Mouse (Mus musculus): ENCODE results near the gene Chrnb4.

Gene Chrnb4

DNA sequence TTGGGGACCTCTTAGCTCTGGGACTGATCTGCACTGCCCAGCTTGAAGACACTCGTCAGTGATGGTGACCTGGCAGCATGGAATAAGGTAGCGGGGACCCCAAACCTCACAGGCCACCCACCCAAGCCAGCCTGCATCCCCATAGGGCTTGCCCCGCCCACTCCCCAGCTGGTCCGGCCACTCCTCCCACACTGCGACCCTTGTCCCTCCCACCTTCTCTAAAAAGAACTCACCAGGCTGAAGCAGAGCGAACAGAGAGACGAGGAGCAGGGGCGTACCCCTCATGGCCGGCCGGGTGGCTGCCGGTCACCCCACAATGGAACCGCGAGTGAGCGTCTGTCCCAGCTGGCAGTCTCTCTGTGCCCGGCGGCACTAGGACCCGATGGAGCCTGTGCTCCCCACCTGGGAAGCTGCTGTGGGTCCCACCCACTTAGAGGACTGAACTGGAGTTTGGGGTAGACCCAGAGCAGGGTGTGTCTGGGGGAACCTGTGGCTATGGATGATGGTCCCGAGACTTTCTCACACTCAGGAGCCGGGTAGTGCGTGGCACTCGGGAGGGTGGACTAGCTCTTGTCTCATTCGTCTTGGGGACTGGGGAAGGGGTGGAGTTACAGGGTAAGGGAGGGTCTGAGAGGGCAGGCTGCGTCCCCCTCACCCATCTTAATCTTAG is at the start of gene Chrnb4:
Chrnb4 (minus strand) TSS at position 569 of the 670 bp plus-strand sequence.
- no peak for DNase-seq

DNA sequence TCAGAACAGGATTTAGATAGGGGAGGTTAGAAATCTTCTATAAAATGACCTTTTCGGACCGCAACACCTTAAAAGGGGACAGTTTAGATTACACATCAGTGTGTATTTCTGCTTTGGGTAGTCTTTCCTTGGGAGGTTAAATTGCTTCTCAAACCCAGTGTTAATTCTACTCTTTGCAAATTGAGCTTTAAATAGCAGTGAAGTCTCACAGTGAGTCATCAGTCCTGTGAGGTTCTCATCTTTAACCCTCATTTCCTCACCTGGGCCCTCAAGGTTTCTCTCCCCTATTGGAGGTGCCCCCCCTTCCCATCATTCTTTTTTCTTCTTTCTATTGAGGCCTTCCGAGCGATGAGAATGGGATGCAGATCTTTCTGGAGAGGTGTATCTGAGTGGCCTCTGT is 48.3 kb upstream of the Chrnb4 start:
- no peak for DNase-seq

- no peak for DNase-seq
Observed at GRCm38 (mm10) chr9:55096033-55096432, 47.5 kb upstream of the Chrnb4 start.

DNA sequence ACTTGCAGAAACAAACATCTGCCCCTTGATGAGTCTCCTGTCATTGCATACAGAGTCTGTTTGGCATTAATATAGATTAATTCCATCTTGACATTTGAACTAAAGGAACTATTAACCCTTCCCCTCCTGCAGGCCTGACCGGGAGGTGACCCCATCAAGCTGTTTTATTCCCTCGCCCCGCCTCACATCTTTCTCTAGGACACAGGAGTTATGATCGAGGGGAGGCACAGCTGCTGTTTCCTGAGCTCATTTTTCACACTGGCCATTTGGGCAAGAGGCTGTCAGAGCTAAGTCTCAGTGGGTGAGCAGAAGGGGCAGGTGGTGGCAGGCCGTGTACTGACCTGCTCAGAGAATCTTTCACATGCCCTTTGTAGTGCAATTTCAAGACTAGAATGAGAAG is 41.6 kb upstream of the Chrnb4 start:
- DNase-seq: no peak

DNA sequence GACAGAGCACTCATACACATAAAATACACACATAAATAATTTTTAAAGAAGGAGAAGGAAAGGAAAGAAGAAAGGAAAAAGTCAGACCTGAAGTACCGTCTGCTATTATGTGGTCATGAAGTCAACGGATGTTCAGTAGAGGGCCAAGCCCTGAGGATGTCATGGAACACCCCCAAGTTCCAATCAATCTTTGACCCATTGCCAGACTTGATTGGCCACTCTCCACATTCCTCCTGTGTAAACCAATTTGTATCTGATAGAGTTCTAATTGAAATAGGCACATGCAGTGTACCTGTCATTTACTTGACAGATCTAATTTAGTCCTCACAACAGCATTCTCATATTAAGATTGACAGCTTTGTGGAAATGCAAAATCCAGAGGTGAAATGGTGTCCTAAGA is 40.6 kb upstream of the Chrnb4 start:
- DNase-seq: no peak

- no peak for DNase-seq
Observed at GRCm38 (mm10) chr9:55083154-55083913, 34.8 kb upstream of the Chrnb4 start.

DNA sequence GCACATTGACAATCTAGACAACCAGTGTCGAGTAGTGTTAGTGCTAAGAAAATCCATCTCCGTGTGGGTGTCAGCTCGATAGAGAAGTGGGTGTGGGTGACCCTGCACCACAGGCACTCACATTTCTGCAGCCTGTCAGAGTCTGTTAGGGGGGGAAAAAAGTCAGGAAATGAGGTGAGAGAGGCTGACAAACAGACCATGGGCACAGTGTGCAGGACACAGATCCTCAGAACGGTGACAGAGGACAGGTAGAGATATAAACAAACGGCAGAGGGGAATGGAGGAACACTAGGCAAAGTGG is 19.3 kb upstream of the Chrnb4 start:
- DNase-seq: no peak

DNA sequence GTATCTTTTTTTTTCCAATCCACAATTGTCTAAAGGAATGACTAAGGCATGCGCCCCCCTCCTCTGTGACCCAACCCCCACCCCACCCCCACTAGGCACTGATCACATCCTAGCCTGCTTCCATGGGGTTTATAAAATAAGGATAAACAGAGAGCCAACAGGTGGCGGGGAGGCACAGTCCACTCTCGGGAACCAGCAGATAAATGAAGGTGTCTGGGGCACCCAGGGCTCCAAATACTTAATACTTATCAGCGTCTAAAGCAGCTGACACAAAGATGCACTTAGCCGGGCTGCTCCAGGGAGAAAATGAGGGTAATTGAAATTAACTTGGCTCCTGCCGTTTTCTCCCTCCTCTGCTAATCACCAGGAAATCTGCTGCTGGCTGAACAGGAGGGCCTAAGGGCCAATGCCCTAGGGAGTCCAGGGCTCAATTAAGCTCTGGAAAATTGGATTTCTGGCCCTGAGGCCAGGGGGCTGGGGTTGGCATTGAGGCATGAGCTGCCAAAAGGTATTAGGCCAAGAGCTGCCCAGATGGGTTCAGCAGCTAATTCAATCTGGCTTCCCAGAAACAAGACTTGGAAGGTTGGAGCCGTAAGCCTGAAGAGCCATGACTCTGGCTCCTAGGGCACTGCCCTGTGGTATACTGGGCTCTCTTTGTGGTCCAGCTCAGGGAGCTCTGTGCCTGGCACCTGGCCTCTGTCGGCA is 18.8 kb upstream of the Chrnb4 start:
- no peak for DNase-seq

- DNase-seq: peak; percentile 33
Observed at GRCm38 (mm10) chr9:55065241-55065640, 16.7 kb upstream of the Chrnb4 start.

- no peak for DNase-seq
Observed at GRCm38 (mm10) chr9:55058067-55058466, 9.5 kb upstream of the Chrnb4 start.

GRCm38 (mm10) chr9:55055386-55055930 is 6.9 kb upstream of the Chrnb4 start:
- DNase-seq: no peak

DNA sequence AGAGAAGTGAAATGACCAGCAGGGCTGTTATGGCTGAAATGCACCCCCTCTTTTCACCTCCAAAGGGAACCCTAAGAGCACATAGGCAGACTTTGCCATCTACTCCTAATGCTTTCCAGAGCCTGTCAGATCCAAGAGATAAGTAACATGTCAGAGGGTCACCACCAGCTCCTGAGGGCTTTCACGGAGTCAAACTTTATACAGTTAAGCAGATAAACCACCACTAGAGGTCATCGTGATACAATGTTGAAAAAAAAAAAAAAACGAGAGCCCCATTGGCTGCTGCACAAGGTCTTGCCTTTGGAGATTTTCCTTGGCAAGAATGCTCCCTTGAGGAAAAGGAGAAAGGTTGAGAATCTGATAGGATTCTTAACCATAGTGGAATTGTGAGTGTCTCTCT is 1.8 kb downstream of the Chrnb4 start:
- no peak for DNase-seq

DNA sequence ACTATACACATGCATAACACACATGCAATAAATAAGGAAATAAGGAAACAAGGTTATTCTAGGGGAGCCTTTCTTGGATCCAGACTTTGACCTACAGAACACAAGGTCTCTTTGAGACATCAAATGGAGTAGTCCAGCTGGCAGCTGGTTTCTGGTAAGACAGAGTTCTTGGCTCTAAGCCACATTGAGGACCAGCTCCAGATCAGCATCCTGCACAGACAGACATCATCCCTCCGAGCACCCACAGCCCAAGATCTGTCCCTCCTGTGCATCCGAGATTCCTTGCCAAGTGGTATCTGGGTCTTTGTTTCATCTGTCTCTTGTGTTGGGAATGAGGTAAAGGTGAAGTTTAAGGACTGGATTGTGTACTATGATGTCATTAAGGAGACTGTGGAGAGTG is 3.6 kb downstream of the Chrnb4 start:
- DNase-seq: no peak

- no peak for DNase-seq
Observed at GRCm38 (mm10) chr9:55043688-55044087, 4.9 kb downstream of the Chrnb4 start.

DNA sequence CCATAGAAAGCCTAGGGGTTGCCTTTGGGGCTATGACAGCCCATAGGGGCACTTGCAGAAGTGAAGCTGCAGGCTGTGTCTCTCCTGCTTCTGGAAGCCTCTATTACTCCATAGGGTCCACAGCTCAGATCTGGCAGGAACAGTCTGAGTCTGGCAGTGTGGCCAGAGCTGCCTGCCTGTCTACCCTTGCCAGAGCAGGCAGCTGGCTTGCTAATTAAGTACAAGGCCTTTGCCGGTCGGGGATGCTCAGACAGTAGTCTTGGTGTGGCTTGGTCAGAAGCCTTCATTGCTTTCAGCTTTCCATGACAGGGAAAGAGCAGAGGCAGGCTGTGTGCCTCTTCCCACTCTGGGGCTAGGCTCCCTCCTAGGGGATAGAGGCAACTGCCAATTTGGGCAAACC is 7.2 kb downstream of the Chrnb4 start:
- peak; percentile 7 for DNase-seq

DNA sequence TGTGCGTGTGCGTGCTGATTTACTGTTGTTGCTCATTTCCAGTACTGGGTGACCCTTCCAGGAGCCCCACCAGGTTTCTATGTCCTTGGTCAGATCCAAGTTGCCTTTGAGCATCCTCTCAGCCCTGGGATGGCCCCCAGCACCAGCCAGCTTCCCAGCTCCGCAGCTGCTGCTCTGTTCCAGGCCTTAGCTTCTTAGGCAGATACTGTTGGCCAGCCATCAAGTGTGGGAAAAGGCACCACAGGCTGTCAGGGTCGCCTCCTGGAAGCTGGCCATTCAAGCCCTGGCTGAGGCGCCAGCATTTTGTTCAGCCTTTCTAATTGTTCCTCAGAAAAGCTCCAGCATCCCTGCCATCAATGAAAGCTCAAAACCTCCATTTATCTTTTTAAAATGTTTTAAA is 8.6 kb downstream of the Chrnb4 start:
- DNase-seq: peak; percentile 47

DNA sequence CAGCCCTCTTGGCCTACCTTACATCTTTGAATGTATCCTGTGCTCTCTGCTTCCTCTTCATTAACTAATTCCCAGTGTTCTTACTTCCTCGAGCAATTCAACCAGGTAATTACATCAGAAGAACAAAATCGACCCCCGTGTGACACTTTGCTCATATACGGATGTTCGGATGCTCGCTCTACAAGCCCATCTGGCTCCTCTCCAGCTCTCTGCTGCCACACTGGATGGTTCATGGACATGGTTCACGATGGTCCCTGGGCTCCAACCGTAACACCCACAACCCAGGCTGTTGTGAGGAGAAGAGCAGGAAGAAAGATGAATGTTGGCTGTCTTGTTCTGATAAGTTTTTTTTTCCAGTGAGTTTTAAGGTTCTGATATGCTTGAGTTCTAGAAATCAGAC is 9.6 kb downstream of the Chrnb4 start:
- DNase-seq: no peak

GRCm38 (mm10) chr9:55031435-55032167 is 17.0 kb downstream of the Chrnb4 start:
- no peak for DNase-seq

DNA sequence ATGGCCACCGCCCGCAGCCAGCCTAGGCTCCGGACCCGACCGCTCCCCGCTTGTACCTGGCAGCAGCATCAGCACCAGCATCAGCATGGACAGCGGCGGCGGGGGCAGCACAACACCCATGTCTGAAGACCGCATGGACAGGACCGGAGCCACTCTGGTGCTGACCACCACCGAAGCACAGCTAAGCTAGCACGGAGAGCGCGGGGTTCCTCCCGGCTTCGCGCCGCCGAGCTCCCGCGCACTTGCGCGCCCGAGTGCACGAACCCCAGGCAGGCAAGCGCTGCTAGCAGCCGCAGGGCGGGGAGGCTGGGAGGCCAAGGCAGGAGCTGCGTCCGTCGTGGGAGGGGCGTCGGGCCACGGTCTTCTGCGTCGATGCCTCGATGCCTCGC is 22.3 kb downstream of the Chrnb4 start, which contains the start of gene Chrna3:
Chrna3 (minus strand) TSS at position 288 of the 389 bp plus-strand sequence.
- peak; percentile 35 for DNase-seq

- no peak for DNase-seq
Observed at GRCm38 (mm10) chr9:55025534-55026274, 22.9 kb downstream of the Chrnb4 start.

GRCm38 (mm10) chr9:55023902-55024583 is 24.5 kb downstream of the Chrnb4 start:
- peak; percentile 89 for DNase-seq

GRCm38 (mm10) chr9:55023326-55023725 is 25.3 kb downstream of the Chrnb4 start:
- no peak for DNase-seq

Measured in right cerebral cortex, postnatal 4 days (tissue).